Mouse (Mus musculus): ENCODE measurements around the gene Abca12. TPM values are rescaled to one million over a fixed set of nuclear protein-coding genes. Genes with fewer than 3 reads are reported as not detected.

Gene Abca12
- polyA plus RNA-seq, 1 experiment from 2014 or later, result 0.09 TPM

GRCm38 (mm10) chr1:71266630-71267029, 148.1 kb downstream of the Abca12 start:
- ATAC-seq (replicated peaks; ENCODE audit: extremely low read depth, insufficient read depth, low FRiP score), result no peak
- no peak overlapping the region for H3K4me2 ChIP-seq (ENCODE audit: low read depth, low read length)
- no peak overlapping the region for H3K9ac ChIP-seq (ENCODE audit: low read length)
- no peak overlapping the region for H3K27ac ChIP-seq (ENCODE audit: low read length)
- no peaks in the 10 kb centered on the region for H3K4me1 ChIP-seq (ENCODE audit: control insufficient read depth, insufficient read depth, low read length)
- WGBS, result 87% methylated on average over 8 of the region's 8 CpGs
- no peaks in the 10 kb centered on the region for H3K36me3 ChIP-seq (ENCODE audit: control insufficient read depth, insufficient read depth)
- H3K9me3 ChIP-seq (replicated peaks; ENCODE audit: control insufficient read depth, low read length), result no peaks in the 10 kb centered on the region
- H3K4me3 ChIP-seq (ENCODE audit: low read length), result no peak overlapping the region
- H3K27me3 ChIP-seq (ENCODE audit: control insufficient read depth, insufficient read depth, low read length), result no peaks in the 10 kb centered on the region

DNA sequence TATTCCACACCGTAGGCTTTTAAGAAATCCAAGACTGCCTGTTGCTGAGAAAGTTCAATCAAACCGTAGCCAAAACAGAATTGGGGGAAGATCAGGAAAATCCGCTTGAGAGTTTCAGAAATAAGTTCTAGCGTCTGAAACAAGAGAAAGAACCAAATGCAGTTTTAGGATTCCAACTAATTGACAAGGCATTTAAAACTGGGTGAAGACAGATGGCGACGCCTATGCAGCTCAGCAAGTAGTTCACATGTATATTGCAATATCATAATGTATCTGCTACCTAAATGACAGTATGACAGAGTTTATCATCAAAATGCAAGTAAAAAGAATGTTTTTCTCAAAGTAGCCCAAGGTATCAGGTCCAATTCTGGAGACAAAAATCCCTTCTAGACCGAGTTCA, 151.2 kb downstream of the Abca12 start:
- no peak for ATAC-seq (replicated peaks; ENCODE audit: extremely low read depth, insufficient read depth, low FRiP score)
- Histone ChIP-seq H3K27me3 (ENCODE audit: control insufficient read depth, insufficient read depth, low read length) (no peaks in the 10 kb centered on the region), H3K4me3 (ENCODE audit: low read length) (no peak overlapping the region), H3K9ac (ENCODE audit: low read length) (no peak overlapping the region), H3K27ac (ENCODE audit: low read length) (no peak overlapping the region), H3K4me1 (ENCODE audit: control insufficient read depth, insufficient read depth, low read length) (no peaks in the 10 kb centered on the region), H3K9me3 (replicated peaks; ENCODE audit: control insufficient read depth, low read length) (no peaks in the 10 kb centered on the region), H3K36me3 (ENCODE audit: control insufficient read depth, insufficient read depth) (no peaks in the 10 kb centered on the region), H3K4me2 (ENCODE audit: low read depth, low read length) (no peak overlapping the region)
- WGBS, result 89% methylated on average over 7 of the region's 7 CpGs

- Histone ChIP-seq H3K9me3 (replicated peaks; ENCODE audit: control insufficient read depth, low read length) (no peaks in the 10 kb centered on the region), H3K4me3 (ENCODE audit: low read length) (no peak overlapping the region), H3K27ac (ENCODE audit: low read length) (no peak overlapping the region), H3K9ac (ENCODE audit: low read length) (no peak overlapping the region), H3K27me3 (ENCODE audit: control insufficient read depth, insufficient read depth, low read length) (no peaks in the 10 kb centered on the region), H3K36me3 (ENCODE audit: control insufficient read depth, insufficient read depth) (no peaks in the 10 kb centered on the region), H3K4me1 (ENCODE audit: control insufficient read depth, insufficient read depth, low read length) (no peaks in the 10 kb centered on the region), H3K4me2 (ENCODE audit: low read depth, low read length) (no peak overlapping the region)
- 53% methylated on average over 3 of the region's 3 CpGs for WGBS
- no peak for ATAC-seq (replicated peaks; ENCODE audit: extremely low read depth, insufficient read depth, low FRiP score)
These were observed 170.1 kb downstream of the Abca12 start for GRCm38 (mm10) chr1:71244647-71245046.

DNA sequence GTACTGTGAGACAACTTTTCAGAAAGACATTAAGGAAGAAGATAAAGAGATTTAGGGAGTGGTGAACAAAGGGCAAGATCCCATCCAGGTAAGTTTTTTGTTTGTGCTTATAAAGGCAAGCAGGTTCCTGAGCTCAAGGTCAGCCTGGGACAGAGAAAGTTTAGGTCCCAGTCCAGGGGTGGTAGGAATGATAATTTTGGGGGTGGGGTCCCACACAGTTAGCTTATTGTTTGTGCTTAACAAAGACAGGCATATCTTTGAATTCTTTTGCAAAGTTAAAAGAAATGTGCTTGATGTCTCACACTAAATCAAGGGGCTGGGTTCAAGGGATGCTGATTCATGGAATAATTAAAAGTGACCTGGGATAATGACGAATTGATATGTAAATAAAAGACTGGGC, 173.3 kb downstream of the Abca12 start:
- H3K27me3 ChIP-seq (ENCODE audit: control insufficient read depth, insufficient read depth, low read length), result no peaks in the 10 kb centered on the region
- no peak overlapping the region for H3K27ac ChIP-seq (ENCODE audit: low read length)
- H3K4me3 ChIP-seq (ENCODE audit: low read length), result no peak overlapping the region
- no peaks in the 10 kb centered on the region for H3K36me3 ChIP-seq (ENCODE audit: control insufficient read depth, insufficient read depth)
- H3K9me3 ChIP-seq (replicated peaks; ENCODE audit: control insufficient read depth, low read length), result no peaks in the 10 kb centered on the region
- H3K4me1 ChIP-seq (ENCODE audit: control insufficient read depth, insufficient read depth, low read length), result no peaks in the 10 kb centered on the region
- no peak for ATAC-seq (replicated peaks; ENCODE audit: extremely low read depth, insufficient read depth, low FRiP score)
- no peak overlapping the region for H3K9ac ChIP-seq (ENCODE audit: low read length)
- H3K4me2 ChIP-seq (ENCODE audit: low read depth, low read length), result no peak overlapping the region
- WGBS, result 69% methylated on average over 1 of the region's 1 CpGs

- H3K4me3 ChIP-seq (ENCODE audit: low read length), result no peak overlapping the region
- H3K36me3 ChIP-seq (ENCODE audit: control insufficient read depth, insufficient read depth), result no peaks in the 10 kb centered on the region
- no peak overlapping the region for H3K4me2 ChIP-seq (ENCODE audit: low read depth, low read length)
- H3K4me1 ChIP-seq (ENCODE audit: control insufficient read depth, insufficient read depth, low read length), result no peaks in the 10 kb centered on the region
- H3K27ac ChIP-seq (ENCODE audit: low read length), result no peak overlapping the region
- no peaks in the 10 kb centered on the region for H3K27me3 ChIP-seq (ENCODE audit: control insufficient read depth, insufficient read depth, low read length)
- H3K9ac ChIP-seq (ENCODE audit: low read length), result no peak overlapping the region
- no peaks in the 10 kb centered on the region for H3K9me3 ChIP-seq (replicated peaks; ENCODE audit: control insufficient read depth, low read length)
- no peak for ATAC-seq (replicated peaks; ENCODE audit: extremely low read depth, insufficient read depth, low FRiP score)
- WGBS, result 73% methylated on average over 4 of the region's 4 CpGs
These were observed 175.1 kb downstream of the Abca12 start for GRCm38 (mm10) chr1:71239586-71239985.

GRCm38 (mm10) chr1:71235335-71235734, 179.4 kb downstream of the Abca12 start:
- H3K4me1 ChIP-seq (ENCODE audit: control insufficient read depth, insufficient read depth, low read length), result peaks cover 5% of the 10 kb centered on the region
- H3K36me3 ChIP-seq (ENCODE audit: control insufficient read depth, insufficient read depth), result no peaks in the 10 kb centered on the region
- H3K27me3 ChIP-seq (ENCODE audit: control insufficient read depth, insufficient read depth, low read length), result no peaks in the 10 kb centered on the region
- ATAC-seq (replicated peaks; ENCODE audit: extremely low read depth, insufficient read depth, low FRiP score), result no peak
- no peak overlapping the region for H3K27ac ChIP-seq (ENCODE audit: low read length)
- H3K9ac ChIP-seq (ENCODE audit: low read length), result no peak overlapping the region
- 86% methylated on average over 3 of the region's 3 CpGs for WGBS
- H3K4me3 ChIP-seq (ENCODE audit: low read length), result no peak overlapping the region
- H3K4me2 ChIP-seq (ENCODE audit: low read depth, low read length), result no peak overlapping the region
- H3K9me3 ChIP-seq (replicated peaks; ENCODE audit: control insufficient read depth, low read length), result no peaks in the 10 kb centered on the region

DNA sequence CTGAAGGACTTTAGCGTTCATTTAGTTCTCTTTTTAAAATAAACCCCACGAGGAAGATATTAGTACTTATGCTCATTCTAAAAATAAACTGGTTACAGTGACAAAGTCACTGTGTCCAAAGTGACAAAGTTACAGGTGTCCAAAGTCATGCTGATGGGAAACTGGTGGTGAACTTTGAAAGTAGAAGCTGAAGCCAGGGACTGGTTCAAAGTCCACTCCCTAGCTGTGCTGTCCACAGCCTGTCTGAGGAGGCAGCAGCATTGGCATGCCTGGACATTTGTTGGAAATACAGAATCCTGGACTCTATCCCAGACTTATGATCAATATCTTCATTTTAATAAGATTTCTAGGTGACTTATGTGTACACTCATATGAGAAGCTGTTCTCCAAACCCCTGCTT, 183.5 kb downstream of the Abca12 start:
- Histone ChIP-seq H3K36me3 (ENCODE audit: control insufficient read depth, insufficient read depth) (no peaks in the 10 kb centered on the region), H3K4me2 (ENCODE audit: low read depth, low read length) (no peak overlapping the region), H3K9me3 (replicated peaks; ENCODE audit: control insufficient read depth, low read length) (no peaks in the 10 kb centered on the region), H3K4me1 (ENCODE audit: control insufficient read depth, insufficient read depth, low read length) (peaks cover 5% of the 10 kb centered on the region), H3K27ac (ENCODE audit: low read length) (no peak overlapping the region), H3K9ac (ENCODE audit: low read length) (no peak overlapping the region), H3K27me3 (ENCODE audit: control insufficient read depth, insufficient read depth, low read length) (no peaks in the 10 kb centered on the region), H3K4me3 (ENCODE audit: low read length) (no peak overlapping the region)
- 32% methylated on average over 2 of the region's 2 CpGs for WGBS
- no peak for ATAC-seq (replicated peaks; ENCODE audit: extremely low read depth, insufficient read depth, low FRiP score)

GRCm38 (mm10) chr1:71203581-71203980, 211.1 kb downstream of the Abca12 start:
- Histone ChIP-seq H3K9me3 (replicated peaks; ENCODE audit: control insufficient read depth, low read length) (no peaks in the 10 kb centered on the region), H3K4me1 (ENCODE audit: control insufficient read depth, insufficient read depth, low read length) (no peaks in the 10 kb centered on the region), H3K4me3 (ENCODE audit: low read length) (no peak overlapping the region), H3K27me3 (ENCODE audit: control insufficient read depth, insufficient read depth, low read length) (no peaks in the 10 kb centered on the region), H3K36me3 (ENCODE audit: control insufficient read depth, insufficient read depth) (no peaks in the 10 kb centered on the region), H3K4me2 (ENCODE audit: low read depth, low read length) (no peak overlapping the region), H3K27ac (ENCODE audit: low read length) (no peak overlapping the region), H3K9ac (ENCODE audit: low read length) (no peak overlapping the region)
- ATAC-seq (replicated peaks; ENCODE audit: extremely low read depth, insufficient read depth, low FRiP score), result no peak
- 76% methylated on average over 4 of the region's 4 CpGs for WGBS

DNA sequence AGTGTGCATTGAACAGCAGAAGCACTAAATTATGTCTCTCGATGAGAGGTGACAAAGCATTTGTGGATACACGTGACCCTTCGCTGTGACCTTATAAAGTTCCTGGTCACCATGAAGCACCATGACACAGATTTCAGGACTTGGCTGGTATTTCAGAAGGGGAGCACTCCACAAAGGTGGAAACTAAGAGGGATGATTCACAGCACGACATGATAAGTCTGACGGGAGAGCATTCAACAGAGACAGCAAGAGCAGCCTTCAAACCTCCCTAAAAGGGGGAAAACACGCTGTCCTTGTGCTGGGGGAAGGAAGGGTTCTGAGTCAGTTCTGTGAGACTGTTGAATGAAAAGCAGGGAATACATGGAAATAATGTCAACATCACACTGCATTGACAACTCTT, 218.5 kb downstream of the Abca12 start:
- Histone ChIP-seq H3K9ac (ENCODE audit: low read length) (no peak overlapping the region), H3K27me3 (ENCODE audit: control insufficient read depth, insufficient read depth, low read length) (no peaks in the 10 kb centered on the region), H3K9me3 (replicated peaks; ENCODE audit: control insufficient read depth, low read length) (peaks cover 4% of the 10 kb centered on the region), H3K27ac (ENCODE audit: low read length) (no peak overlapping the region), H3K4me3 (ENCODE audit: low read length) (no peak overlapping the region), H3K4me1 (ENCODE audit: control insufficient read depth, insufficient read depth, low read length) (no peaks in the 10 kb centered on the region), H3K4me2 (ENCODE audit: low read depth, low read length) (no peak overlapping the region), H3K36me3 (ENCODE audit: control insufficient read depth, insufficient read depth) (no peaks in the 10 kb centered on the region)
- WGBS, result 67% methylated on average over 6 of the region's 6 CpGs
- ATAC-seq (replicated peaks; ENCODE audit: extremely low read depth, insufficient read depth, low FRiP score), result no peak

- Histone ChIP-seq H3K36me3 (ENCODE audit: control insufficient read depth, insufficient read depth) (no peaks in the 10 kb centered on the region), H3K27me3 (ENCODE audit: control insufficient read depth, insufficient read depth, low read length) (no peaks in the 10 kb centered on the region), H3K4me2 (ENCODE audit: low read depth, low read length) (no peak overlapping the region), H3K4me3 (ENCODE audit: low read length) (no peak overlapping the region), H3K9ac (ENCODE audit: low read length) (no peak overlapping the region), H3K27ac (ENCODE audit: low read length) (no peak overlapping the region), H3K9me3 (replicated peaks; ENCODE audit: control insufficient read depth, low read length) (peaks cover 4% of the 10 kb centered on the region), H3K4me1 (ENCODE audit: control insufficient read depth, insufficient read depth, low read length) (no peaks in the 10 kb centered on the region)
- ATAC-seq (replicated peaks; ENCODE audit: extremely low read depth, insufficient read depth, low FRiP score), result no peak
- WGBS, result 78% methylated on average over 4 of the region's 4 CpGs
These were observed 219.4 kb downstream of the Abca12 start for GRCm38 (mm10) chr1:71195333-71195732.

All from heart, embryonic 16.5 days (tissue).